Mouse (Mus musculus): ENCODE measurements at regions not wholly inside any gene's neighbourhood (a gene's known extent, or its start where the extent isn't known, plus 50 kb on each side); places are given as distances from the start of the nearest gene placed in this dataset.

DNA sequence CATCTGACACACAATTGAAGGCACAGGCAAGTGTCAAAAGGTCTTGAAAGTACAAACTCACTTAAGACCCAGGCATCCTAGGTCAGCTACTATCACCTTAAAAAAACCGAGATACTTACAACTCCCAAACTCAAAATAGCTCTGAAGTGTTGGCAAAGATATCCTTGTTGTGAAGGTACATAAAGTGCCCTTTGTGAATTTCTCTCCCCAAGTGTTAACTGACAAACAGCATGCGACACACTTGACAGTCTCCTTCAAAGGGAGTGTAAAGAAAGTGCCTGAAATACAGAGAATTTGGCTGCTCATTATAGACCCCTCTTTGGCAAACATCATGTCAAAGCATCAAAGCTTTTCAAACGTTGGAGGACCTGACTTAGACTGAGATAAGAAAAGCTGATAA is 2634.2 kb downstream of the 9330182O14Rik start:
- in situ Hi-C loops (cut with MboI) = no loop called here

DNA sequence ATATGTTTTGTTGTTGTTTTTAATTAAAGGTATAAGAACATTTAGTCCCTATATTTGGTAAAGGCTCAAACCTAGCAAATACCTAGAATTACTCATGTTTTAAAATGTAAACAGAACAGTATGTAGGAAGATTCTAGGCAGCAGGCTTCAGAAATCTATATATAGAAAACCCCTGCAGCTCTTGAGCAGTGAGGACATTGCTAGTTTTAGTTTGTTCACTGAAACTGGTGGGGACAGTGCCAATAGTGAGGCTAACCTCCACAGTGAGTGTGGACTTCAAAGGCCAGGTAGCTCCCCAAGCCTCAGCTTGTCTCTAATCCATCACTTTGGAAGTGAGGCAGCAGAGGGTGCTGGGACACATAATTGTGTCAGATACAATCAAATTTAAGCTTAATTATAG is 2645.7 kb downstream of the 9330182O14Rik start:
- in situ Hi-C loops (cut with MboI) = no loop called here

DNA sequence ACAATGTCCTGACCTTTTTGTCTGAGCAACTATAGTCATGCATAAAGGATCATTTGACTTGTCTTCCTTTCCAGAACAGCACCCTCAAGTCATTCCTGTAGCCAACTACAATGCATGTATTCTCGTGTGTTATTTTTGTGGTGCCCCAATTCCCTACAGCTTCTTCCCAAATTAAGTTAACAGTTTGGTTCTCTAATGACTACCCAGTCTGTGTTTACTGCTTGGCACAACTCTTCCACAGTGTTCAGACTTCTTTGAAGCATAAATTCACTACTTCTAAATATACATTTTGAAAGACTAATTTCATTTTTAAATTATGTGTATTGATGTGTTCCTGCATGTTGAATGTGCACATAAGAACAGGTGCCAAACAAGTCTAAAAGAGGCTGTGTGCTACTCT is 2667.1 kb downstream of the 9330182O14Rik start:
- in situ Hi-C loops (cut with MboI) = no loop called here

GRCm38 (mm10) chr15:42810871-42811490 is 2676.8 kb downstream of the 9330182O14Rik start:
- in situ Hi-C loops (cut with MboI) = no loop called here

- in situ Hi-C loops (cut with MboI) = no loop called here
Measured at GRCm38 (mm10) chr15:42815026-42815724, 2681.0 kb downstream of the 9330182O14Rik start.

- in situ Hi-C loops (cut with MboI) = no loop called here
Measured at GRCm38 (mm10) chr15:42838839-42839238, 2704.7 kb downstream of the 9330182O14Rik start.

GRCm38 (mm10) chr15:42850003-42850402 is 2715.8 kb downstream of the 9330182O14Rik start:
- in situ Hi-C loops (cut with MboI) = no loop called here

DNA sequence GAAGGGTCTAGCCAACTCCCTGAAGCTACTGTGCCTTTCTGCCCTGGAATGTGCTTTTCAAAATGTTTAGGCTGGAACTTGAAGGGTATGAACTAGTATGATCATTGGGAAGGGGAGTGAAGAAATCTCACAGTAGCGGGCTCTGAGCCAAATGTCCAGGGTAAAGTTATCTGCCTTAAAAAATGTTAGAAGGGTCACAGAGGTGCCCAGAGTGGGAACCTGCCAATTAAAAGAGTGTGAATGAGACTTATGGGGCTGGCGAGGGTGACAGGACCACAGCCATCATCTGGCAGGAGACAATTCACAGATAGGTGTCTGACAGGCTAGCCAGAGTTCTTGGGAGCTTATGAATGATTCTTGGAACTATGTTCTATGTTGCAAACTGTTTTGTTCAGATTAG is 2738.3 kb downstream of the 9330182O14Rik start:
- in situ Hi-C loops (cut with MboI) = no loop called here

- in situ Hi-C loops (cut with MboI) = no loop called here
Measured at GRCm38 (mm10) chr15:42894611-42895010, 2760.4 kb downstream of the 9330182O14Rik start.

DNA sequence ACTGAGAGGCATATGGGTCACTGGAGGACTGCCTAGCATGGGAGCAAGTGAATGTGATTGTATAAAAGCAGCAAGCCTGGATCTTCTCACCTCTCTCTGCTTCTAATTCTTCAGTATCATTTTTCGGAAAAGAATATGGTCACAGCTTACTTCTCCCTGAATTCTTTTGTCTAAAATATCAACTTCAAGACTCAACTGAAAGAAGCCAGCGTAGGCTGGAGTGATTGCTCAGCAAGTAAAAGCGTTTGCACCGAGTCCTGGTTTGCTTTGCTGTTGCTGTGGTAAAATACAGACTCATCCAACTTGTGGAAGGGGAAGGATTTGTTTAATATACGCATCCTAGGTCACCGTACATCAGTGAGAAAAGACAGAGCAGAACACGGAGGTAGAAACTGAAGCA is 2765.9 kb downstream of the 9330182O14Rik start:
- in situ Hi-C loops (cut with MboI) = loop anchor here (25.0 kb wide), 1 partner anchor 913 kb away; no protein-coding TSS in a partner anchor

DNA sequence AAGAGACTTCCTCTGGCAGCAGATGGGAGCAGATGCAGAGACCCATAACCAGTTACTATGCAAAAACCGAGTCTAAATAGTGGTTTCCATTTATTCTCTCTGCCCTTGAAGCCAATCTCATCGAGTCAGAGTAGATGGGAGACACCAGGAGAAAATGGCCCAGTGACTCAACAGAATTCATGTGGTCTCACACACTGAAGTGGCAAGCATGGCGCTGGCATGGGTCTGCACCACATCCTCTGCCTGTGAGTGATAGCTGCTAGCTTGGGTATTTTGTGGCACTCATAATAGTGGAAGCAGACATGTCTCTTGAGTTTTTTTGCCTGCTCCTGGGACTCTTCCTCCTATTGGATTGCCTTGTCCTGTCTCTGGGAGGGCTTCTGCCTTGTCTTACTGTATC is 2767.6 kb downstream of the 9330182O14Rik start:
- in situ Hi-C loops (cut with MboI) = loop anchor here (25.0 kb wide), 1 partner anchor 914 kb away; no protein-coding TSS in a partner anchor

DNA sequence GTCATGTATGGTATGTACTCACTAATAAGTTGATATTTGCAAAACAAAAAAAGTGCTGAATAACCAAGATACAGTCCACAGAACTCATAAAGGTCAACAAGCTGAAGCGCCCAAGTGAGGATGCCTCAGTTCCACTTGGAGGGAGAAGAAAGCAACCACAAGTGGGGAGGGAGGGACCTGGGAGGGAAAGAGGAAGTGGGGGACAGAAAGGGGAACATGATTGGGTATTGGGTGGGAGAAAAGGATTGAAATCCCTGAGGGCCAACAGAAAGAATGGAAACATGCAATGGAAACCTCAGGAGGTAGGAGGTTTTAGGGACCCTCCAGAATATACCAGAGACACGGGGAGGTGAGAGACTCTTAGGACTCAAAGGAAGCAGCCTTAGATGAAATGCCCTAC is 2777.2 kb downstream of the 9330182O14Rik start:
- in situ Hi-C loops (cut with MboI) = loop anchor here (25.0 kb wide), 1 partner anchor 924 kb away; no protein-coding TSS in a partner anchor

DNA sequence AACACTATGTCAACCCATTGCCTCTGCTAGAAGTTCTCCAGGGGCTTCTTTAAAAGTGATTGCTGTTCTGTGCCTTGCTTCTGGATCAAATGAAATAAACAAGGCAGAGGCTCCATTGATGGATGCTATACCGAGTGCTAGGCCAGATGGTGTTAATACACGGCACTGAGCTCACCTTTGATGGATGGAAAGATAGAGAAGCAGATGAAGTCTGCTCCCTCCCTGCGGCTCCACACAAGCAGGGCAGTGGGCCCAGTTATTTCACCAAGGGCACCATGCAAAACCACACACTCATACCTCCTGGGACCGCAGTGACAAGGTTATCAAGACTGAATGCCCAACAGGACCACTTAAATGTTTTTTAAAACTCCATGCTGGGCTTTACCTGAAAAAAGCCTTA is 2778.7 kb downstream of the 9330182O14Rik start:
- in situ Hi-C loops (cut with MboI) = loop anchor here (25.0 kb wide), 1 partner anchor 926 kb away; no protein-coding TSS in a partner anchor

GRCm38 (mm10) chr15:42913285-42913684 is 2779.1 kb downstream of the 9330182O14Rik start:
- in situ Hi-C loops (cut with MboI) = loop anchor here (25.0 kb wide), 1 partner anchor 926 kb away; no protein-coding TSS in a partner anchor

DNA sequence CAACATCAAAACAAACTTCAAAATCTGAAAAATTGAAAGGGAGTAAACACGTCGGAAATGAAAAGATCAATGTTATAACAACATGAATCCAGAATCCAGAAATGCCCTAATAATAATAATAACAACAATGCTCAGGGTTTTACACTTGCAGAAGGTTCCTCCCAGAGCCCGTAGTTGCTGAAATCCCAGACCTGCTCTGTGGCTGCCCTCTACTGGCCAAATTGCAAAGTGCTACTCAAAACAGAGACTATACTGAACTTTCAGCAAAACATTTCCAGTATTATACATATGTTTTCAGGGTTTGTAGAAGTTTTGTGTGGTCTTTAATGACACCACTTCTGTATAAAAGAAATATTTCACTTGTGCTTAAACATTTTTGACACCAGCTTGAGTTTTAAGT is 2779.9 kb downstream of the 9330182O14Rik start:
- in situ Hi-C loops (cut with MboI) = loop anchor here (25.0 kb wide), 1 partner anchor 927 kb away; no protein-coding TSS in a partner anchor

GRCm38 (mm10) chr15:42915195-42915594 is 2781.0 kb downstream of the 9330182O14Rik start:
- in situ Hi-C loops (cut with MboI) = loop anchor here (25.0 kb wide), 1 partner anchor 928 kb away; no protein-coding TSS in a partner anchor

GRCm38 (mm10) chr15:42921618-42922017 is 2787.5 kb downstream of the 9330182O14Rik start:
- in situ Hi-C loops (cut with MboI) = loop anchor here (25.0 kb wide), 1 partner anchor 934 kb away; no protein-coding TSS in a partner anchor

DNA sequence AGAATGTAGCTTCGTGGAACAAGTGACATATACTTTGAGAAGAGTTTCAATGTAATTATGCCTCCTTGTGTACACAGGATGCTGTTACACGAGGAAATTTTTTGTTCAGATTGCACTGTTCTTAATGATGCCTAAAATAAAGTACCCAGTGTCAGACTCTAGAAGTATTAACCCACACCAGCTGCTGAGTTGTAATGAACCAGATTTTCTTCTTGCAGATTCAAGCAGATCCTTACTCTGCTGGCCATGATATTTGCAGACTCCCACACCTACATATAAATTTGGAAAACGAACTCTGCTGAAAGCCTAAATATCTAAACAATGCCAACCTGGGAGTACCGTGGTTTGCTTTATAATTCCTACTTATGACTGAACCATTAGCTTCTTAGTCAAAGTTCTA is 2794.2 kb downstream of the 9330182O14Rik start:
- in situ Hi-C loops (cut with MboI) = no loop called here

DNA sequence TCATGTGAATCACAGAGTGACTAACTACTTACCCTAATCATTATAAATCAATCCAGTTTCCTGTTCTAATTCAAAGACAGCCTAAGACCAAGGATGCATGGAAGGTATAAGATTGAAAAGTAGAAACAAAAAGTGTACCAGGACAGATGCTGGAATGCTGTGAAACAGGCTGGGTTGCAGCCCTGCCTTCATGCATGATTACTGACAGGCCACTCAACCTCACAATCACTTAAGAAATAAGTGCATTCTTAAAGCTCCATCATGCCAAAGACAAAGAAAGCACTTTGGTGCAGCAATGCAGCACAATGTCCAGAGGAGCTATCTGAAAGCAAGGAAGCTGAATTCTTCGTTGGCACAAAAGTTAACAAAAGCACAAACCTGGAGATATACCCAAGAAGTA is 2810.4 kb downstream of the 9330182O14Rik start:
- in situ Hi-C loops (cut with MboI) = no loop called here

GRCm38 (mm10) chr15:42955167-42955566 is 2821.0 kb downstream of the 9330182O14Rik start:
- in situ Hi-C loops (cut with MboI) = no loop called here

- in situ Hi-C loops (cut with MboI) = no loop called here
Measured at GRCm38 (mm10) chr15:42962747-42963338, 2828.7 kb downstream of the 9330182O14Rik start.

DNA sequence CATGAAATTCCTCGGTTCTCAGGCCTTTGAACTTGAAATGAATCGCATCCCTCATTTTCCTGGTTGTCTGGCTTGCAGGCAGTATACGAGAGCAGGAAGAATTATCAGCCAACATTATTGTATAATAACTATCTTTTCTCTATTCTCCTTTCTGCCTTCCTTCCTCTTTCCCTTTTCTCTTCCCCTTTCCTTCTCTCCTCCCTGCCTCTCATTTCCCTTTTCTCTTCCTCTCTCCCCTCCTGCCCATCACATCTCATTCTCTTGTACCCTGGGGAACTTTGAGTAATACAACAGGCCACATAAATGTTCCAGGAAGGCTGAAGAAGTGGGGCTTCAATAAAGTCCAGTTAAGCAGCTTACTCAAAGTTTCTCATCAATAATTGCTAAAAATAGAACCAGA is 2831.1 kb downstream of the 9330182O14Rik start:
- in situ Hi-C loops (cut with MboI) = no loop called here
